Mouse (Mus musculus) small intestine, adult 10 weeks (tissue): ENCODE data around the gene Gh. TPM values are rescaled to one million over a fixed set of nuclear protein-coding genes. Genes with fewer than 3 reads are reported as not detected.

Experiments
- polyA plus RNA-seq: library from polyadenylated mRNA; stranded (reverse); fragments of 350-450 nt; fragmentation: Illumina TruSeq; extraction: RNeasy Lipid Tissue Mini Kit (QIAGEN cat#74804); gene quantifications from one replicate; pipeline ENCODE4 v1.2.3, GENCODE M21; 2014; ENCODE audit warnings: low replicate concordance

Gene Gh
- polyA plus RNA-seq: not detected

GRCm38 (mm10) chr11:106301765-106302164 is at the start of gene Gh:
Gene Gh, minus strand, starts transcription at chr11:106301865.

GRCm38 (mm10) chr11:106314333-106314812 is 12.7 kb upstream of the Gh start, which contains the start of gene Cd79b:
Gene Cd79b, minus strand, starts transcription at chr11:106314762.

GRCm38 (mm10) chr11:106276454-106276853 is 25.2 kb downstream of the Gh start, which contains the start of gene Tcam1:
Gene Tcam1, plus strand, starts transcription at chr11:106276672.

GRCm38 (mm10) chr11:106272644-106273310 is 28.9 kb downstream of the Gh start, which contains the start of gene Smarcd2:
Gene Smarcd2, minus strand, starts transcription at chr11:106272972.

GRCm38 (mm10) chr11:106255685-106256451 is 45.8 kb downstream of the Gh start, which contains the start of the genes Ftsj3 and Psmc5:
Gene Ftsj3, minus strand, starts transcription at chr11:106256079.
Gene Psmc5, plus strand, starts transcription at chr11:106256154.

Other genes with a start within 250 kb of the Gh start
- 6.8 TPM for gene Taco1, start 235.8 kb downstream of the Gh start, polyA plus RNA-seq
- 3.5 TPM for gene Map3k3, start 217.3 kb downstream of the Gh start, polyA plus RNA-seq
- gene Gm10840, start 141.0 kb downstream of the Gh start, polyA plus RNA-seq: not detected
- 1.6 TPM for gene Limd2, start 141.0 kb downstream of the Gh start, polyA plus RNA-seq
- 3.2 TPM for gene Strada, start 99.7 kb downstream of the Gh start, polyA plus RNA-seq
- 131 TPM for gene Ccdc47, start 85.5 kb downstream of the Gh start, polyA plus RNA-seq
- gene Ddx42, start 84.9 kb downstream of the Gh start, polyA plus RNA-seq: 34.6 TPM
- 5.4 TPM for gene Ftsj3, start 45.8 kb downstream of the Gh start, polyA plus RNA-seq
- 15.4 TPM for gene Psmc5, start 45.7 kb downstream of the Gh start, polyA plus RNA-seq
- gene Smarcd2, start 28.9 kb downstream of the Gh start, polyA plus RNA-seq: 9.3 TPM
- gene Tcam1, start 25.2 kb downstream of the Gh start, polyA plus RNA-seq: not detected
- gene Cd79b, start 12.9 kb upstream of the Gh start, polyA plus RNA-seq: 2.1 TPM
- gene Scn4a, start 51.4 kb upstream of the Gh start, polyA plus RNA-seq: not detected
- not detected for gene Prr29, start 63.6 kb upstream of the Gh start, polyA plus RNA-seq
- gene Icam2, start 86.2 kb upstream of the Gh start, polyA plus RNA-seq: not detected
- gene Ern1, start 186.0 kb upstream of the Gh start, polyA plus RNA-seq: 17.7 TPM